Mouse (Mus musculus) erythroblast, embryonic 14.5 days (primary cell): ENCODE data around the gene Trnt1. TPM values are rescaled to one million over a fixed set of nuclear protein-coding genes. Genes with fewer than 3 reads are reported as not detected.

ENCODE experiments used
- H3K27me3 ChIP-seq: 2 replicates; pipeline ENCODE4 v1.6.1; 2012; ENCODE audit warnings: inconsistent platforms; ENCODE audit not compliant: control insufficient read depth
- H3K36me3 ChIP-seq: 2 replicates; pipeline ENCODE4 v1.6.1; 2012; ENCODE audit warnings: mild to moderate bottlenecking, inconsistent platforms; ENCODE audit not compliant: control insufficient read depth
- H3K4me1 ChIP-seq: 2 replicates; pipeline ENCODE4 v1.6.1; 2012; ENCODE audit warnings: inconsistent platforms; ENCODE audit not compliant: control insufficient read depth
- H3K4me3 ChIP-seq: replicated peaks from 2 replicates; pipeline ENCODE3; 2012; ENCODE audit warnings: moderate library complexity, mild to moderate bottlenecking, inconsistent platforms
- H3K9me3 ChIP-seq: 2 replicates; pipeline ENCODE4 v1.6.1; 2012; ENCODE audit warnings: low read length, inconsistent platforms, mixed read lengths; ENCODE audit not compliant: control insufficient read depth
- GATA1 ChIP-seq: IDR thresholded peaks from 2 replicates; pipeline ENCODE4 v1.6.1; 2012; ENCODE audit warnings: low read length, inconsistent platforms, mixed read lengths
- TAL1 ChIP-seq: IDR thresholded peaks from 3 replicates; pipeline ENCODE4 v1.6.1; 2012; ENCODE audit warnings: low read length, inconsistent platforms, mixed read lengths
- polyA plus RNA-seq: library from polyadenylated mRNA; stranded (reverse); fragments of >175 nt; gene quantifications from 2 replicates; pipeline ENCODE4 v1.2.3, GENCODE M21; 2012

Trnt1 gene
- polyA plus RNA-seq, 1 experiment, result 0.27 TPM

DNA sequence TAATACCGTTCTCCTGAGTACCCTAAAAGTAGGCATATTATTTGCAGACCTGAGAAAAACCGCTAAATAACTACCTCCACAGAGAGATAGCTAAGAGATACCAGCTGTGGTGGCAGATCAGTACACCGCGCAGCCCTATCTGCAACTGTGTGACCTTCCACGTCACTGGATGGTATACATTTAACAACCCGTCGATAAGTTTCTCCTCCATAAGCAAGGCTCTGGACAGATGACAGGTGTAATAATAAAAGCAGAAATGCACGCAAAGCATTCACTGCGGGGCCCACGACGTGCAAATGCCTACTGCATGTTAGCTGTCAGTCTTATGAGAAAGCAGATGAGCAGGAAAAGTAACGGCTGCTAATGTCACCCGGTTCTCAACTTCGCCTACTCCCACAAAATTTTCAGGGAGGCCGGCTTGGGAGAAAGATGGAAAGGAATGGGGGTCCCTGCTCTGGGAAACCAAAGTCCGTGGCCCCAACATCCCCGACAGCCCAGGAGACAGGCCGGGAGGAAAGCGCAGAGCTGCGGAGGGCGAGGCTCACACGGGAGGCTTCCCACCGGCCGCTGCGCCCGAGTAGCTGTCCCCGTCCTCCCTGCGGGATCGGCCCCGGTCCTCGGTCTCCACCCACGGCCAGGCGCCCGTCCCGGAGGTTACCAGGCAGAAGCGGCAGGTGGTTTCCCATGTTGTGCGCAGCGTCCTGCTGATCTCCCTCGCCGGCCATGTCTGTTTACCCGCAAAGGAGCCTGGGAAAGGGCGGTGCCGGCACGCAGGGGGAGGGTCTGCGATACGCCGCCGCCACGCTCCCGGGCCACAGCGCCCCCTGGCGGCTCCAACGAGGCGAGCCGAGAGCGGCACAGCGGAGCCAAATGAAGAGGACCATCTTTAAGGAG, 30.7 kb downstream of the Trnt1 start, which contains the start of gene Crbn:
Crbn (minus strand) TSS at position 745 of the 894 bp plus-strand sequence.
- no peaks in the 10 kb centered on the region for H3K27me3 ChIP-seq
- TF ChIP-seq TAL1, result no peak
- no peak for TF ChIP-seq GATA1
- peaks cover 16% of the 10 kb centered on the region for H3K4me1 ChIP-seq
- peaks cover 13% of the 10 kb centered on the region for H3K36me3 ChIP-seq
- peak within 1 kb of the TSS; percentile 79 for H3K4me3 ChIP-seq
- no peaks in the 10 kb centered on the region for H3K9me3 ChIP-seq

DNA sequence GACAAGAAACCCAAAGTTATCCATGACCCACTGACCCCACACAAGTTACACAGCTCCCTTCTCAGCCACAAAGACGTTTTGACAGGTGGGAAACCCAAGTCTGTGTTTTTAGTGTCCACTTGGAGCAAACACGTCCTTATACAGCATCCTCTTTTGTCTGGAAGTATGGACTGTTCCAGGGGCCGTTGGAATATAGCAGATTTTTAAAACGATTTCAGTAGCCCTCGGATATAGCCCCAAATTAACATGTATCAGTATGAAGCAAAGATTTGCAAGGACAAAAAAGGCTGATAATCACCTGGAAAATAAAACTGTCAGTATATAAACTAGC, 31.3 kb downstream of the Trnt1 start:
- no peak for TF ChIP-seq TAL1
- no peak for TF ChIP-seq GATA1
- Histone ChIP-seq H3K4me1 (peaks cover 16% of the 10 kb centered on the region), H3K36me3 (peaks cover 8% of the 10 kb centered on the region), H3K27me3 (no peaks in the 10 kb centered on the region), H3K4me3 (peak overlapping the region; percentile 79), H3K9me3 (no peaks in the 10 kb centered on the region)

DNA sequence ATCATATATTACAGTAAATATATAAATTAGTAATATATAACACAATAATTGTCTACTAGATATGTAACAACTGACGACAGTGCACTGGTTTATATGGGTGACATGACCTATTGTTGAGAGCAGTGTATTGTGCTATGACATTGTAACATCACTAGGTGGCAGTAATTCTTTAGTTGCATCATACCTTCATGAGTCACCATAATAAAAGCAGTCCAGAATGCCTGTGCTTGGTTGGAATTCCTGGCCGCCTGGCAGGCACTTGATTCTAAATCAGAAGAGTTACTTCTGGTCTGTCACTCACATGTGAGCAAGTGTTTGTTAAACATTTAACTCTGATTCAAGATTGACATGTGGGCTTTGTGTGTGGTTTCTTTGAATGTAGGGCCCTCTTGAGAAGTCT, 36.0 kb downstream of the Trnt1 start:
- Histone ChIP-seq H3K27me3 (no peaks in the 10 kb centered on the region), H3K4me1 (peaks cover 2% of the 10 kb centered on the region), H3K4me3 (no peak overlapping the region), H3K36me3 (no peaks in the 10 kb centered on the region), H3K9me3 (no peaks in the 10 kb centered on the region)
- no peak for TF ChIP-seq TAL1

DNA sequence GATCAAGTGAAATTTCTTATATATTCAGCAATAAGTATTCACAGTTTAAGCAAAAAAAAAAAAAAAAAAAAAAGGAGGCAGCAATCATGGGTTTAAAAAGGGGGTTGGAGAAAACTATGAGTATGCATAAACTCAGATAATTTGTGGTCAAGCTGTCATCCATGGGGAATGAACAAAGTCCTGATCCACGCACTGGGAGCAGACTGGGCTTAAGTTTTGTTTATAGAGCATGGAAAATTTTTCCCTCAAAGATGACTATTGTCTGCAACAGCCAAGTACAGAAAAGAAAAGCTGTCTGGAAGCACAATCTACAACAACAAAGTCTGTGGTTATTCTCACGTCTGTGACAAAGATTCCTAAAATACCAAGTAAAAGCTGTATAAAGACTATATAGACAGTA, 40.2 kb downstream of the Trnt1 start:
- TF ChIP-seq GATA1, result no peak
- TF ChIP-seq TAL1, result no peak
- Histone ChIP-seq H3K4me1 (no peaks in the 10 kb centered on the region), H3K27me3 (no peaks in the 10 kb centered on the region), H3K36me3 (no peaks in the 10 kb centered on the region), H3K9me3 (no peaks in the 10 kb centered on the region), H3K4me3 (no peak overlapping the region)

DNA sequence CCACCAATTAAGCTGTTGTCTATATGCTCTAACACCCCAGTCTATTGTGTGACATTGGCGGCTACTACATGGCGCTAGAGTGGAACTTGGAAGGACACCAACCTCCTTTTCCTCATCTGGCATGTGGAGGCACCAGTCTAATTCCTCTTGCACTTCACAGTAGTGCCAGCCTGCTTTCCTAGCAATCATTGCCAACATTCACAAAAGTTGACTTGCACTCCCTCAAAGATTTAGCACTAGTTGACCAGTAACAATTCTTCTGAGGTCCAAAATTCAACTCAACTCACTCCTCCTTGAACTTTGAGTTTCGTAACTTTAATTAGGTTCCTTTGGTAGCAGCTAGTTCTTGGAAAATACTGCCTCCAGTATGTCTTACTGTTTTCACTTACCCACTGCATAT, 41.8 kb downstream of the Trnt1 start:
- TF ChIP-seq TAL1, result no peak
- no peak for TF ChIP-seq GATA1
- Histone ChIP-seq H3K27me3 (no peaks in the 10 kb centered on the region), H3K36me3 (no peaks in the 10 kb centered on the region), H3K4me3 (no peak overlapping the region), H3K4me1 (no peaks in the 10 kb centered on the region), H3K9me3 (no peaks in the 10 kb centered on the region)

DNA sequence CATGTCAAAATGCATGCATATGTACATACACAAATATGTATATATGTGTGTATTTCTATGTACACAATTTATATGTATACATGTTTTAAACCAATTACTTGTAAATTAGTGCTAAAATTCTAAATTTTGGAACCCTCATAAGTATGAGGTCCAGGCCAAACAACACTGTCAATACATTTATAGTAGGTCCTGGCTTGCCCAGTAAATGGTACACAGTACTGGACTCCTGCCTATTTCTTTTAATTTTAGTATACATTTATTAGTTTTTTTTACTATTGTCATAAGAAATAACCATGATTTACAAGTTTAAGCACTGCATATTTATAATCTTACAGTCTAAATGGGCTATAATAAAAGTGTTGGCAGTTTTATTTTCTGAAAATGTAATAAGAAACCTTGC, 50.3 kb downstream of the Trnt1 start:
- no peaks in the 10 kb centered on the region for H3K4me1 ChIP-seq
- TF ChIP-seq GATA1 (no peak), TAL1 (no peak)
- H3K4me3 ChIP-seq, result no peak overlapping the region
- no peaks in the 10 kb centered on the region for H3K9me3 ChIP-seq
- H3K36me3 ChIP-seq, result no peaks in the 10 kb centered on the region
- no peaks in the 10 kb centered on the region for H3K27me3 ChIP-seq

DNA sequence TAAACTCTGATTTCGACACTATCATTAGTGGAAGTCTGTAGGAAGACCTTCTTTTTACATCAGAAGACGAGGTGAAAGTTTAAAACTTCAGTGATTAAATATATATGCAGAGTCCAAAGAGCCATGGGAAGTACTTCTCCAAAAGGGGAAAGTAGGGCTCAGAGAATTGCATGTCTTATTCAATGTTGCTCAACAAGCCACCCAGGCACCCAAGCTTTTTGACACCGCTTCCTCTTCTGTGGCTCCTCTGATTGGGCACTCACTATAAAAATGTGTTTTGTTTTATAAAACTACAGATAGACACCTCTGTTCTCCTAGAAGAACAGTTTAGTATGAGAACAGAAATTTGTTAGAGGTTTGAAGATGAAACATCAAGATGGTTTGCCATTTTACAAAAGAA, 51.0 kb downstream of the Trnt1 start:
- no peaks in the 10 kb centered on the region for H3K36me3 ChIP-seq
- no peak overlapping the region for H3K4me3 ChIP-seq
- no peaks in the 10 kb centered on the region for H3K27me3 ChIP-seq
- no peaks in the 10 kb centered on the region for H3K9me3 ChIP-seq
- TF ChIP-seq TAL1 (no peak), GATA1 (no peak)
- H3K4me1 ChIP-seq, result no peaks in the 10 kb centered on the region

DNA sequence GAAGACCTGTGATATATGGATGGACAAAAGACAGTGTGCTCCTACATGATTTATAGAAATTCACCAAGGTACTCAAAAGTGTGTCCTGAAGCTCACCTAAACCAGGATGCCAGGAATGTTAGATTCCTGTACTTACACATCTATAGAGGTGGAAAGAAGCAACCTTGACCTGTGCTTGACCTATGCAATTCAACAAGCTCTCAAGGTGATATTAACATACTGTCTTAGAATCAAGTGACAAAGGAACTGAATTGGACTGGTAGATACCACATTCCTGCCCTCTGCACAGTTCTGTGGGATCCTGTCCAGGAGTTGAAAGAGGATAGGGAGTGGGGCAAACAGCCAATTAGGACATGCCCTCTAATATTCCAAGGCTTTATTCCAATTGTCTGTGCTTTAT, 51.6 kb downstream of the Trnt1 start:
- H3K27me3 ChIP-seq, result no peaks in the 10 kb centered on the region

DNA sequence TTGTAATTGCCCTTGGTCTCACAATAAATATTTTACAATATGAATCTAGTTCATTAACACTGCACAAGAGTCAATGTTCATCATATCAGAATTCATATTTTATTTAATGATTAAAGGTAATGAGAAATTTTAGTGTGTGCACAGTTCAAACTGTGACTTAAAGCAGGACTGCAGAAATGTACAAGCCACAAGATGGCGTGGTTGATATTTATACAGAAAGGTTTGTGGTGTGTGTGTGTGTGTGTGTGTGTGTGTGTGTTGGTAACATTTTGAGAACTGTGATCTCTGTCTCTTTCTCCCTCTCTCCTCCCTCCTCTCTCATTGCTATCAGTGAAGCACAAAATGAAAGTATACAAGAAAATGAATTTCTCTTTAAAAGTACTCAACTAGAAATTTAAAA, 53.4 kb downstream of the Trnt1 start:
- Histone ChIP-seq H3K4me3 (no peak overlapping the region), H3K9me3 (no peaks in the 10 kb centered on the region), H3K36me3 (no peaks in the 10 kb centered on the region), H3K27me3 (no peaks in the 10 kb centered on the region), H3K4me1 (no peaks in the 10 kb centered on the region)
- TF ChIP-seq TAL1, result no peak
- TF ChIP-seq GATA1, result no peak

More for the DNA sequence above, 51.6 kb downstream of the Trnt1 start:
- no peaks in the 10 kb centered on the region for H3K36me3 ChIP-seq
- no peaks in the 10 kb centered on the region for H3K9me3 ChIP-seq
- no peak for TF ChIP-seq GATA1
- TF ChIP-seq TAL1, result no peak
- no peak overlapping the region for H3K4me3 ChIP-seq
- H3K4me1 ChIP-seq, result no peaks in the 10 kb centered on the region

Other genes starting within 250 kb of the Trnt1 start
- not detected in 2 replicates for gene Il5ra, start 20.1 kb upstream of the Trnt1 start, polyA plus RNA-seq
- 0.05 and 0.18 TPM in 2 replicates for gene Crbn, start 31.0 kb downstream of the Trnt1 start, polyA plus RNA-seq